Mouse (Mus musculus): ENCODE results near the gene Hnrnpdl.

- TF ChIP-seq POLR2A (IDR thresholded peaks at IDR 0.05; ENCODE audit: insufficient read depth, low read depth, low read length), result no peak
- no peak for TF ChIP-seq CTCF (IDR thresholded peaks at IDR 0.05; ENCODE audit: insufficient read depth, low read depth, low read length)
Measured at GRCm38 (mm10) chr5:100007040-100007375, 32.5 kb downstream of the Hnrnpdl start.

All from olfactory bulb, adult 2 months (tissue).